Mouse (Mus musculus) C2C12 (cell line): ENCODE data around the gene Plod3. TPM values are rescaled to one million over a fixed set of nuclear protein-coding genes. Genes with fewer than 3 reads are reported as not detected.

Experiments
- H3K27me3 ChIP-seq: one replicate; pipeline ENCODE4 v1.6.1; 2011; ENCODE audit not compliant: control insufficient read depth, insufficient read depth, insufficient read length
- H3K36me3 ChIP-seq: one replicate; pipeline ENCODE4 v1.6.1; 2011; ENCODE audit not compliant: control insufficient read depth, insufficient read depth
- H3K4me3 ChIP-seq: one replicate; pipeline ENCODE4 v1.5.1; 2011; ENCODE audit warnings: mild to moderate bottlenecking, control low read depth; ENCODE audit not compliant: poor library complexity, insufficient read depth, severe bottlenecking
- H3K79me2 ChIP-seq: one replicate; pipeline ENCODE4 v1.6.1; 2011; ENCODE audit not compliant: control insufficient read depth, insufficient read depth
- H3K79me3 ChIP-seq: one replicate; pipeline ENCODE4 v1.6.1; 2011; ENCODE audit warnings: low read depth, control low read depth
- H3ac ChIP-seq: one replicate; pipeline ENCODE3; 2011; ENCODE audit warnings: low read depth; ENCODE audit not compliant: control insufficient read depth, insufficient read length
- CEBPB ChIP-seq: IDR thresholded peaks from one replicate; pipeline ENCODE4 v1.6.1; 2011; ENCODE audit warnings: low read depth, mild to moderate bottlenecking, control low read depth, moderate library complexity
- CTCF ChIP-seq: IDR thresholded peaks from one replicate; pipeline ENCODE4 v1.5.1; 2011; ENCODE audit not compliant: control insufficient read depth, insufficient read depth, insufficient read length
- FOSL1 ChIP-seq: IDR thresholded peaks from one replicate; pipeline ENCODE4 v1.8.0; 2011; ENCODE audit warnings: mild to moderate bottlenecking, low read length; ENCODE audit not compliant: poor library complexity, insufficient read depth, severe bottlenecking
- MAX ChIP-seq: IDR thresholded peaks from one replicate; pipeline ENCODE4 v1.6.1; 2011; ENCODE audit warnings: mild to moderate bottlenecking, control low read depth
- MYOD1 ChIP-seq: IDR thresholded peaks from one replicate; pipeline ENCODE4 v1.6.1; 2011; ENCODE audit warnings: low read depth; ENCODE audit not compliant: control insufficient read depth, insufficient read length
- MYOG ChIP-seq: IDR thresholded peaks from one replicate; pipeline ENCODE4 v1.6.1; 2011; ENCODE audit not compliant: control insufficient read depth, insufficient read length; ENCODE audit errors: extremely low read depth
- USF1 ChIP-seq: IDR thresholded peaks from one replicate; pipeline ENCODE4 v1.6.1; 2011; ENCODE audit warnings: low read depth, mild to moderate bottlenecking, control low read depth, moderate library complexity
- microRNA-seq: library from miRNA; unstranded; fragments of <30 nt; microRNA quantifications from one replicate; pipeline ENCODE4, GENCODE M21; 2019; ENCODE audit warnings: borderline microRNAs expressed
- polyA plus RNA-seq: library from polyadenylated mRNA; unstranded; fragments of >200 nt; fragmentation: generic; extraction: Trizol; gene quantifications from one replicate; pipeline ENCODE4 v1.2.1, GENCODE M21; 2012; ENCODE audit warnings: missing spikeins

The Plod3 gene
- polyA plus RNA-seq, 1 experiment, result 140 TPM

DNA sequence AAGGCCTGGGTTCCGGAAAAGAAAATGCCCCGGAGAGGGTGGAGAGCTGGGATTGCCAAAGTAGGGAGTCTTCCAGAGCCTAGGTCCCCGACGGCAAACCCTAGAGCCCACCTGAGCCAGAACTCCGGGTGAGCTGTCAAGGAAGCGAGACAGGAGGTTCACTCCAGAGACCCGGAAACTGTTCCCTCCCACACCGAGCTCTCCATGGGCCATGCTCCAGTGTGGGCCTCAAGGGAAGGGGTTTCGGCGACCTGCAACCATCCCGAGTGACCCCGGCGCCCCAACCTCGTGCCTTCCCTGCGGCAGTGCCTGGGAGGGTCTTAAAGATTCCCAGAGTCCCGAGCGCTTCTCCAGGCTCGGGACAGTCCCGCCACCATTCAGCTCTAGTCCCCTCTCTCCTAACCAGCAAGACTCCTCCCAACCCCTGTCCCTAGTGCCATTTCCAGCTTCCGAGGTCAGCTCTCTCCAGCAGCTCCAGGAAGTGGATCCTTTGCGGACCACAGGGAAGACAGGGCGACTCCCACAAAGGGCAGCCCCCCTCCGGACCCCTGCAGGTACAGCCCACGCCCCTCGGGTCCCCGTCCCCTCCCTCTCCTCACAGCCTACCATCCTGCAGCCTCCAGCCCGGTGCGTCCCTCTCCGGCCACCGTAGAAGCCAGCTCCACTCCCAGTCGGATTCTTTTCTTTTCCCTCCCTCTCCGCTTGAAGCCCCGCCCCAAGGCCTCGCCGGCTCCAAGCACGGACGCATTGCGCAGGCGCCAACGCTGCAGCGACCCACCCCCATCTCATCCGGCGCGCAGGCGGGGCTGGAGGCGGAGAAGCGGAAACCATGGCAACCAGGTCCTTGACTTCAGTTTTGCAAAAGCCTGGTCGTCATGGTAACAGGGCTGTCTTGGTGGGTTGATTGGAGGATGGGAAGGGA lies 58.8 kb downstream of the Plod3 start, which contains the start of gene Ap1s1:
Gene Ap1s1, minus strand, starts transcription at position 734 of the 922 bp plus-strand sequence.
- H3K4me3 ChIP-seq, result peak within 1 kb of the TSS; percentile 64
- H3K79me2 ChIP-seq, result peaks cover 25% of the 10 kb centered on the region
- peaks cover 21% of the 10 kb centered on the region for H3K36me3 ChIP-seq
- no peaks in the 10 kb centered on the region for H3K27me3 ChIP-seq
- H3ac ChIP-seq, result peak within 1 kb of the TSS; percentile 49
- peaks cover 11% of the 10 kb centered on the region for H3K79me3 ChIP-seq
- TF ChIP-seq USF1, result no peak
- no peak for TF ChIP-seq FOSL1
- no peak for TF ChIP-seq CTCF
- no peak for TF ChIP-seq MYOD1
- no peak for TF ChIP-seq CEBPB
- no peak for TF ChIP-seq MAX
- TF ChIP-seq MYOG, result no peak

Small RNAs within 50 kb of the gene (microRNA-seq; reads per million reads assigned to microRNA genes)
- gene Mir702, result 18.3 reads per million, percentile 63 among the genes with 10 or more reads in this experiment

Other genes starting within 250 kb of the Plod3 start
- gene Col26a1, start 103.8 kb upstream of the Plod3 start, polyA plus RNA-seq, result 0.11 TPM
- gene Ift22, start 78.9 kb upstream of the Plod3 start, polyA plus RNA-seq, result 21.6 TPM
- 311 TPM for gene Fis1, start 33.7 kb upstream of the Plod3 start, polyA plus RNA-seq
- gene Cldn15, start 20.4 kb upstream of the Plod3 start, polyA plus RNA-seq, result 5.1 TPM
- gene Znhit1, start 1.0 kb downstream of the Plod3 start, polyA plus RNA-seq, result 101 TPM
- gene Vgf, start 39.4 kb downstream of the Plod3 start, polyA plus RNA-seq, result 0.28 TPM
- gene Ap1s1, start 59.1 kb downstream of the Plod3 start, polyA plus RNA-seq, result 360 TPM
- gene Serpine1, start 85.2 kb downstream of the Plod3 start, polyA plus RNA-seq, result 131 TPM
- gene Trim56, start 129.2 kb downstream of the Plod3 start, polyA plus RNA-seq, result 7.4 TPM
- gene Muc3, start 162.3 kb downstream of the Plod3 start, polyA plus RNA-seq, result not detected
- gene Muc3a, start 225.4 kb downstream of the Plod3 start, polyA plus RNA-seq, result not detected